Mouse (Mus musculus) cerebellum, adult 11-12 months (tissue): ENCODE results near the gene Dgcr8.

Experiments
- DNase-seq: peaks from one replicate; pipeline ENCODE4 v3.0.0; 2022

Gene Dgcr8

GRCm38 (mm10) chr16:18248433-18249363 is 40.3 kb downstream of the Dgcr8 start, which contains the start of the genes Trmt2a and Ranbp1:
Gene Trmt2a (plus strand): TSS chr16:18248679.
Gene Ranbp1 (minus strand): TSS chr16:18248732.
- peak; percentile 99 for DNase-seq

- no peak for DNase-seq
Measured at GRCm38 (mm10) chr16:18247521-18248399, 41.3 kb downstream of the Dgcr8 start.

- no peak for DNase-seq
Measured at GRCm38 (mm10) chr16:18241581-18241980, 47.5 kb downstream of the Dgcr8 start.

GRCm38 (mm10) chr16:18236676-18237501 is 52.2 kb downstream of the Dgcr8 start:
- peak; percentile 13 for DNase-seq

GRCm38 (mm10) chr16:18235389-18236065 is 53.5 kb downstream of the Dgcr8 start:
- DNase-seq = peak; percentile 70

GRCm38 (mm10) chr16:18234671-18235388 is 54.2 kb downstream of the Dgcr8 start, which contains the start of gene Zdhhc8:
Gene Zdhhc8 (minus strand): TSS chr16:18235136.
- DNase-seq = peak; percentile 76

- DNase-seq = no peak
Measured at GRCm38 (mm10) chr16:18233919-18234670, 55.0 kb downstream of the Dgcr8 start.

- DNase-seq = peak; percentile 32
Measured at GRCm38 (mm10) chr16:18233451-18233850, 55.6 kb downstream of the Dgcr8 start.

GRCm38 (mm10) chr16:18231451-18231850 is 57.6 kb downstream of the Dgcr8 start:
- no peak for DNase-seq

- no peak for DNase-seq
Measured at GRCm38 (mm10) chr16:18231047-18231446, 58.0 kb downstream of the Dgcr8 start.

- DNase-seq = no peak
Measured at GRCm38 (mm10) chr16:18230617-18231016, 58.4 kb downstream of the Dgcr8 start.

- peak; percentile 82 for DNase-seq
Measured at GRCm38 (mm10) chr16:18229622-18230021, 59.4 kb downstream of the Dgcr8 start.

GRCm38 (mm10) chr16:18228856-18229255 is 60.2 kb downstream of the Dgcr8 start:
- peak; percentile 84 for DNase-seq

GRCm38 (mm10) chr16:18227897-18228422 is 61.1 kb downstream of the Dgcr8 start:
- DNase-seq = peak; percentile 51

- no peak for DNase-seq
Measured at GRCm38 (mm10) chr16:18227187-18227586, 61.9 kb downstream of the Dgcr8 start.

GRCm38 (mm10) chr16:18222188-18222587 is 66.9 kb downstream of the Dgcr8 start:
- no peak for DNase-seq

GRCm38 (mm10) chr16:18221543-18221898 is 67.5 kb downstream of the Dgcr8 start:
- DNase-seq = no peak

- no peak for DNase-seq
Measured at GRCm38 (mm10) chr16:18220856-18221542, 68.0 kb downstream of the Dgcr8 start.

- no peak for DNase-seq
Measured at GRCm38 (mm10) chr16:18220001-18220400, 69.0 kb downstream of the Dgcr8 start.
